Mouse (Mus musculus) spleen, adult 2 months (tissue): Measurements from ENCODE around the gene Nkx6-2.

ENCODE experiments used
- CTCF ChIP-seq: fragments of 200-500 bp; IDR thresholded peaks from 2 replicates; pipeline ENCODE4 v1.5.1; 2011; ENCODE audit warnings: mild to moderate bottlenecking, inconsistent platforms; ENCODE audit not compliant: insufficient read depth, insufficient read length, insufficient replicate concordance; ENCODE audit errors: extremely low read depth
- POLR2A ChIP-seq: fragments of 200-500 bp; IDR thresholded peaks from 2 replicates; pipeline ENCODE4 v1.6.1; 2011; ENCODE audit warnings: low read depth, low read length, inconsistent platforms

DNA sequence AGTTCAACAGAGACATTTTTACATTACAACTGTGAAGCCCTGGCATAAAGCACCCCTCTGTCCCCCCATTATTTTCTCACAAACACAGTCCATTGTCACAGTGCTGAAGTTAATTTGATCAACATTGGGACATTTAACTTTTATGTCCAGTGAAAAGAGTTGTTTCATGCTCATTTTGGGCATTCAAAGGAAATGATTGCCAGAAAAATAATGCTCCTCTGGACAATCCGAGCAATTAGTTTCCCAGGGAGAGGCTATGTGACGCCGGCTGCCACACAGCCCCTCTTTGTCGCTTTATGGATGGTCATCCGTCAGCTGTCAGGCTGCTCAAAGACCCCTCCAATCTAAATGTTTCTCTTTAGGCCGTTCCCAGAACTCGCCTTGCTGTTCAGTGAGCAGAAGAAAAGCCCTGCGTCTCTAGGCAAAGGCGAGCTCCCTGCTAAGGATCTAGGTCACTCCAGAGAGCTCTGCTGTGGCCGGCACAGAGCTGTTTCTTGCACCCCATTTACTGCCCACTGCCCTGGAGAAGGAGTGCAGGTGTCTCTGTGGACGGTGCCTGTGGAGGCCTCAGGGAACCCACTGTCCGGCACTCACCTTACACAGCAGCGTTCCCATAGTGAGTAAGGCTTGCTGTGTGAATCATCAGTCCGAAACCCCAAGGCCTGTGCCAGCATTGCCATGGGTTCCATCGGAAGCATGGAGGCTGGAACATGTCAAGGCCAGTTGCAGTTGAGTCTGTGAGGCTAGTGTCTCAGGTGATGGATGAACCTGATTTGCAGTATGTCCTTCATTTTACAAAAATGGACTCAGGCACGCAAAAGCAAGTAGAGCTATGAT, 51.8 kb downstream of the Nkx6-2 start:
- TF ChIP-seq POLR2A (no peak), CTCF (no peak)
